ENCODE assay signal across 7 mouse cellular contexts in the genomic region with DNA sequence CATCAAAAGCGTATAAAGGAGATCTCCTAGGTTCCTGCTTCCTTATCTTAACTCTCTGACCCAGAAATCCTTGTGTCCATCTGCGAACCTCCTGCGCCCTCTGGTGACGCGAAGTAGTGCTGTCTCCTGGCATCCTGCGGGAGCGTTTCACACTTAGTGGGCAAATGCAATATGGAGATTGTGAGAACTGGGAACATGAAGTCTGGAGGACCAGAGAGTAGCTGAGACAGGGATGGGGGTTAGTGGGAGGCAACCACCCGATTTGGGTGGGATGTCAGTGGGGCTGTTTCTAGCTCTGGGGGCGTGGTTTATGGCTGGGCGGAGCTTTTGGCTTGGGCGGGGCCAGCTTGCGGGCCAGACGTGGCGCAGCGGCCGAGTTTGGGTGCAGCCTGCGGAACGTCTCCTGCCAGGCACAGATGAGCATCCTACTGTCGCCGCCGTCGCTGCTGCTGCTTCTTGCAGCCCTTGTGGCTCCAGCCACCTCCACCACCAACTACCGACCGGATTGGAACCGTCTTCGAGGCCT. TPM values are rescaled to one million over a fixed set of nuclear protein-coding genes. Genes with fewer than 3 reads are reported as not detected.
A peak's percentile ranks its signal among the peaks of the same experiment; 100 is the strongest.
DNase-seq lines count a peak whose midpoint lies in the region; ATAC-seq and TF ChIP-seq lines count a peak whose summit lies in the region.

Gene Selenom (plus strand): TSS at position 156 of the 526 bp plus-strand sequence.

- peak within 1 kb of the TSS; percentile 53 for H3K4me3 ChIP-seq in embryonic facial prominence, embryonic 12.5 days
- peak within 1 kb of the TSS; percentile 68 for H3K4me3 ChIP-seq in kidney, adult 2 months (ENCODE audit: insufficient read depth, low read depth, low read length)
- H3K4me3 ChIP-seq in limb, embryonic 12.5 days (replicated peaks), result peak within 1 kb of the TSS; percentile 57
- H3K4me3 ChIP-seq in midbrain, embryonic 15.5 days, result peak within 1 kb of the TSS; percentile 53
- H3K4me3 ChIP-seq in spleen, adult 2 months (ENCODE audit: extremely low read depth, insufficient read depth, insufficient read length), result peak within 1 kb of the TSS; percentile 61

- peak; percentile 79 for TF ChIP-seq POLR2A in kidney, adult 2 months (IDR thresholded peaks at IDR 0.05; ENCODE audit: low read depth, low read length)
- TF ChIP-seq POLR2A in spleen, adult 2 months (IDR thresholded peaks at IDR 0.05; ENCODE audit: low read depth, low read length), result no peak

- ATAC-seq in embryonic facial prominence, embryonic 12.5 days (ENCODE audit: insufficient number of reproducible peaks, insufficient read depth, low FRiP score, low TSS enrichment), result peak; percentile 35
- ATAC-seq in limb, embryonic 12.5 days (ENCODE audit: insufficient number of reproducible peaks, insufficient read depth, low FRiP score, low TSS enrichment, low read depth), result peak; percentile 68
- ATAC-seq in midbrain, embryonic 15.5 days (replicated peaks), result peak; percentile 73

- under 1% methylated on average over 26 of the region's 26 CpGs for WGBS in embryonic facial prominence, embryonic 12.5 days
- WGBS in kidney, adult 2 months, result under 1% methylated on average over 26 of the region's 26 CpGs
- under 1% methylated on average over 26 of the region's 26 CpGs for WGBS in limb, embryonic 12.5 days
- 0% methylated on average over 26 of the region's 26 CpGs for WGBS in midbrain, embryonic 15.5 days
- WGBS in spleen, adult 2 months, result under 1% methylated on average over 26 of the region's 26 CpGs

- H3K4me2 ChIP-seq in embryonic facial prominence, embryonic 12.5 days (replicated peaks), result peak within 1 kb of the TSS; percentile 71
- H3K4me2 ChIP-seq in limb, embryonic 12.5 days, result peak within 1 kb of the TSS; percentile 65
- peak within 1 kb of the TSS; percentile 89 for H3K4me2 ChIP-seq in midbrain, embryonic 15.5 days

- H3K4me1 ChIP-seq in embryonic facial prominence, embryonic 12.5 days, result peaks cover 19% of the 10 kb centered on the region
- peaks cover 14% of the 10 kb centered on the region for H3K4me1 ChIP-seq in kidney, adult 2 months (ENCODE audit: control insufficient read depth, insufficient read depth, low read length)
- peaks cover 21% of the 10 kb centered on the region for H3K4me1 ChIP-seq in limb, embryonic 12.5 days (replicated peaks)
- H3K4me1 ChIP-seq in midbrain, embryonic 15.5 days, result peaks cover 37% of the 10 kb centered on the region
- peaks cover 4% of the 10 kb centered on the region; the same call in 1 of the 2 replicates for H3K4me1 ChIP-seq in spleen, adult 2 months (ENCODE audit: control insufficient read depth, insufficient read depth, insufficient read length)

- peak; percentile 98 for TF ChIP-seq CTCF in kidney, adult 2 months (conservative IDR thresholded peaks at IDR 0.05; ENCODE audit: insufficient read depth, insufficient read length, low read depth, low read length)
- peak; percentile 75; the same call in 1 of the 2 replicates for TF ChIP-seq CTCF in spleen, adult 2 months (IDR thresholded peaks at IDR 0.05; ENCODE audit: extremely low read depth, insufficient read depth, insufficient read length, insufficient replicate concordance)

- peak within 1 kb of the TSS; percentile 57 for H3K9ac ChIP-seq in embryonic facial prominence, embryonic 12.5 days
- H3K9ac ChIP-seq in limb, embryonic 12.5 days (replicated peaks), result peak within 1 kb of the TSS; percentile 70
- peak within 1 kb of the TSS; percentile 63 for H3K9ac ChIP-seq in midbrain, embryonic 15.5 days

- peaks cover 6% of the 10 kb centered on the region; the same call in 1 of the 2 replicates for H3K36me3 ChIP-seq in embryonic facial prominence, embryonic 12.5 days
- no peaks in the 10 kb centered on the region for H3K36me3 ChIP-seq in kidney, adult 2 months (ENCODE audit: control insufficient read depth, insufficient read depth, low read length)
- H3K36me3 ChIP-seq in limb, embryonic 12.5 days, result peaks cover 8% of the 10 kb centered on the region
- H3K36me3 ChIP-seq in midbrain, embryonic 15.5 days (replicated peaks), result no peaks in the 10 kb centered on the region
- H3K36me3 ChIP-seq in spleen, adult 2 months (ENCODE audit: control insufficient read depth, insufficient read depth, low read length), result no peaks in the 10 kb centered on the region

- peak; percentile 84 for DNase-seq in adrenal gland, postnatal 25 days
- peak; percentile 94 to 98 for DNase-seq in heart, adult 18-20 months
- peak; percentile 94 for DNase-seq in kidney, adult 2 months
- peak; percentile 29 to 67 for DNase-seq in spleen, adult 2 months (ENCODE audit: low read depth in 1 of 2, low spot score in 2 of 2)

- H3K27me3 ChIP-seq in embryonic facial prominence, embryonic 12.5 days, result peaks cover 24% of the 10 kb centered on the region
- H3K27me3 ChIP-seq in kidney, adult 2 months (replicated peaks; ENCODE audit: control insufficient read depth, insufficient read depth, low read length), result no peaks in the 10 kb centered on the region
- peaks cover 35% of the 10 kb centered on the region for H3K27me3 ChIP-seq in limb, embryonic 12.5 days
- peaks cover 21% of the 10 kb centered on the region for H3K27me3 ChIP-seq in midbrain, embryonic 15.5 days (replicated peaks)
- H3K27me3 ChIP-seq in spleen, adult 2 months (ENCODE audit: control insufficient read depth, insufficient read depth, low read length), result peaks cover 6% of the 10 kb centered on the region

- H3K9me3 ChIP-seq in embryonic facial prominence, embryonic 12.5 days, result no peaks in the 10 kb centered on the region
- H3K9me3 ChIP-seq in limb, embryonic 12.5 days, result no peaks in the 10 kb centered on the region
- no peaks in the 10 kb centered on the region for H3K9me3 ChIP-seq in midbrain, embryonic 15.5 days

- no peak within 1 kb of the TSS; the same call in 1 of the 2 replicates for H3K27ac ChIP-seq in embryonic facial prominence, embryonic 12.5 days
- H3K27ac ChIP-seq in kidney, adult 2 months (ENCODE audit: insufficient read depth, low read depth, low read length), result peak within 1 kb of the TSS; percentile 14; the same call in 1 of the 2 replicates
- H3K27ac ChIP-seq in limb, embryonic 12.5 days, result no peak within 1 kb of the TSS
- H3K27ac ChIP-seq in midbrain, embryonic 15.5 days, result peak within 1 kb of the TSS; percentile 42
- H3K27ac ChIP-seq in spleen, adult 2 months (ENCODE audit: insufficient read depth, low read length), result 0 out of 2 replicates have a peak within 1 kb of the TSS, but pooled peaks have one; percentile 19

RNA-seq across cellular contexts. Expression of gene Selenom, which starts in this region (rescaled TPM):
- total RNA-seq in adrenal gland, postnatal 25 days (2021), result 16.5 and 32.2 TPM in 2 replicates
- 102 and 110 TPM in 2 replicates for polyA plus RNA-seq in embryonic facial prominence, embryonic 12.5 days (2016; fragmentation: Nextera tagmentation; extraction: Ambion mirVana)
- 10 to 100 TPM; 39.8 to 40.3 TPM for total RNA-seq in heart, adult 18-20 months (2021)
- polyA plus RNA-seq in kidney, adult 2 months (2012; rRNA removed), result 136 and 163 TPM in 2 replicates
- 79.4 and 80.2 TPM in 2 replicates for polyA plus RNA-seq in limb, embryonic 12.5 days (2016; fragmentation: Nextera tagmentation; extraction: Ambion mirVana)
- polyA plus RNA-seq in midbrain, embryonic 15.5 days (2015; fragmentation: Nextera tagmentation; extraction: Ambion mirVana), result 72.7 and 75.6 TPM in 2 replicates
- 36.7 and 50.7 TPM in 2 replicates for polyA plus RNA-seq in spleen, adult 2 months (2012; rRNA removed)

Comparison
In these comparisons a context has a peak if more than half of its experiments do, and no peak if none do; other contexts are left out.
1. H3K27ac ChIP-seq: peak in kidney, adult 2 months (single experiment), midbrain, embryonic 15.5 days (single experiment) and spleen, adult 2 months (single experiment); none in embryonic facial prominence, embryonic 12.5 days (single experiment) and limb, embryonic 12.5 days (single experiment).
2. Peak in every context shown above with its lines, with median percentiles within 50 percentile points of each other: DNase-seq, ATAC-seq, H3K4me2 ChIP-seq, H3K4me3 ChIP-seq and H3K9ac ChIP-seq.